Mouse (Mus musculus): Measurements from ENCODE around the gene Gadd45g.

The Gadd45g gene

GRCm38 (mm10) chr13:51882218-51882617 lies 35.7 kb downstream of the Gadd45g start:
- DNase-seq (ENCODE audit: low read depth, low spot score): no peak

DNA sequence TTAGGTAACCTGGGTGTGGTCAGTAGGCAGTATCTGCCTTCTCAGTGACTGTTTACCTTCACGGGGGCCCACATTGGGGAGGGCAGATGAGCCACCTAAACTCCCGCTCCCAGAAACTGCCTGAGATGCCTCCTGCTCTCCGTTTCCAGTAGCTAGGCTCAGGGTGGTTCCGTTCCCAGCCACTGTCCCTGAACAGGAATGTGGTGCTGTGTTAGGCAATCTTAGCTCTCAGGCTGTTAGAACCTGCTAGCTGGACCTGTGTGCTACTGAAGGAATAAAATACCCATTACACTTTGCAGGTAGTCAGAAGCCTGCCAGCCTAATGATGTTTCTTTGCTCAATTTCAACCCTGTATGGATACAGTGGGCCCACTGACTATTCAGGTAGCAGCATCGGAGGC lies 37.8 kb downstream of the Gadd45g start:
- no peak for DNase-seq (ENCODE audit: low read depth, low spot score)

GRCm38 (mm10) chr13:51885594-51885993 lies 39.1 kb downstream of the Gadd45g start:
- no peak for DNase-seq (ENCODE audit: low read depth, low spot score)

- no peak for DNase-seq (ENCODE audit: low read depth, low spot score)
Measured at GRCm38 (mm10) chr13:51886085-51886484, 39.6 kb downstream of the Gadd45g start.

- no peak for DNase-seq (ENCODE audit: low read depth, low spot score)
Measured at GRCm38 (mm10) chr13:51886723-51887122, 40.2 kb downstream of the Gadd45g start.

GRCm38 (mm10) chr13:51888426-51888825 lies 41.9 kb downstream of the Gadd45g start:
- no peak for DNase-seq (ENCODE audit: low read depth, low spot score)

DNA sequence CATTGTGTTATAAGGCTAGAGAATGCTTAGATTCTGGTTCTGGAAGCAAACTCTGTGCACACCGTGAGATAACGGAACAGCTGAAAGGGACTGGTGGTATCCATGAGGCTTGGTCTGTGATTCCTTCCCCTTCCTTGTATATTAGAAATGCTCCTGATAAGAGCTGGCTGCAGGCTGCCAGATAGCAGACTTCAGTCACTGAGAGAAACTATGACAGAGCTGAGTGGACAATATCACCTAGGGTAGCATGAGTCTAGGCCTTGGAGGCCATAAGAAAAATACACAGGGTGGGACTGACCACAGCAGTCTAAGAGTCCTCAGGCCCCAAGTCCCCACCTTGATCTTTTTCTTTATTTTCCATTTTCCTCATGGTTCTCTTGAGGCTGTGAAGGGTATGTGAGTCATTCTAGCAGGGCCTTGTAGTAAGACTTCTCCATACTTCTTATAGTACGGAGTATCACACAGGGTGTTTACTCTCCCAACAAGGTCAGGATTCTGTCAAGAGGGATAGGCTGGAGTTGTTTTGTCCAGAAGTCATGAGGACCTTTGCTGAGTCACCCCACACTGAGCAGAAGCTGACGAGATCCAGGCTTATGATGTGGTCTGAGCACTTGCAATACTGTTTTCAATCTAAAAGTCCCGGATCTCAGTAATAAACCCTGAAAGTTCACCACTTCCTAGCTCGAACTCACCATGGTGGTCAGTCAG lies 45.5 kb downstream of the Gadd45g start:
- DNase-seq (ENCODE audit: low read depth, low spot score): no peak

- no peak for DNase-seq (ENCODE audit: low read depth, low spot score)
Measured at GRCm38 (mm10) chr13:51897579-51897978, 51.1 kb downstream of the Gadd45g start.

All from telencephalon, adult 2 months (tissue).